Mouse (Mus musculus): ENCODE results near the gene Gnat3.

The Gnat3 gene

GRCm38 (mm10) chr5:18004824-18005611 lies 42.7 kb downstream of the Gnat3 start:
- no peak for DNase-seq (ENCODE audit: extremely low read depth, low read depth, low spot score)

GRCm38 (mm10) chr5:18006157-18006556 lies 43.8 kb downstream of the Gnat3 start:
- no peak for DNase-seq (ENCODE audit: extremely low read depth, low read depth, low spot score)

- no peak for DNase-seq (ENCODE audit: extremely low read depth, low read depth, low spot score)
These were observed 44.7 kb downstream of the Gnat3 start for GRCm38 (mm10) chr5:18007067-18007466.

- no peak for DNase-seq (ENCODE audit: extremely low read depth, low read depth, low spot score)
These were observed 48.0 kb downstream of the Gnat3 start for GRCm38 (mm10) chr5:18010301-18010700.

- DNase-seq (ENCODE audit: extremely low read depth, low read depth, low spot score) = no peak
These were observed 50.8 kb downstream of the Gnat3 start for GRCm38 (mm10) chr5:18013196-18013595.

GRCm38 (mm10) chr5:18014209-18014829 lies 52.0 kb downstream of the Gnat3 start:
- DNase-seq (ENCODE audit: extremely low read depth, low read depth, low spot score) = no peak

- DNase-seq (ENCODE audit: extremely low read depth, low read depth, low spot score) = no peak
These were observed 61.0 kb downstream of the Gnat3 start for GRCm38 (mm10) chr5:18023347-18023746.

- DNase-seq (ENCODE audit: extremely low read depth, low read depth, low spot score) = no peak
These were observed 65.2 kb downstream of the Gnat3 start for GRCm38 (mm10) chr5:18027531-18027930.

- no peak for DNase-seq (ENCODE audit: extremely low read depth, low read depth, low spot score)
These were observed 73.7 kb downstream of the Gnat3 start for GRCm38 (mm10) chr5:18035848-18036638.

GRCm38 (mm10) chr5:18043022-18043421 lies 80.7 kb downstream of the Gnat3 start:
- DNase-seq (ENCODE audit: extremely low read depth, low read depth, low spot score) = no peak

GRCm38 (mm10) chr5:18048841-18049240 lies 86.5 kb downstream of the Gnat3 start:
- no peak for DNase-seq (ENCODE audit: extremely low read depth, low read depth, low spot score)

GRCm38 (mm10) chr5:18055323-18055722 lies 93.0 kb downstream of the Gnat3 start:
- DNase-seq (ENCODE audit: extremely low read depth, low read depth, low spot score) = no peak

Measured in fat pad, adult 2 months (tissue).